ENCODE assay signal across 22 mouse cellular contexts in genomic region chr6:124907767-124908166, GRCm38 (mm10). TPM values are rescaled to one million over a fixed set of nuclear protein-coding genes. Genes with fewer than 3 reads are reported as not detected.
"Had no signal": no experiment of that assay in that cellular context is flagged by ENCODE, and none has a peak within 500 bp of the region (broad histone marks: within the 10 kb centered on the region; RNA-seq: fewer than 3 reads in every experiment).

No protein-coding gene starts in this region.

- H3K27me3 ChIP-seq: neural tube, embryonic 13.5 days had no signal

- H3K4me3 ChIP-seq: kidney, embryonic 15.5 days; limb, embryonic 12.5 days; limb, embryonic 15.5 days; midbrain, embryonic 12.5 days; midbrain, embryonic 15.5 days; myocyte; neural tube, embryonic 13.5 days had no signal

- H3K27ac ChIP-seq: kidney, embryonic 15.5 days; limb, embryonic 12.5 days; limb, embryonic 15.5 days; liver, embryonic 14.5 days; macrophage; midbrain, embryonic 12.5 days; midbrain, embryonic 15.5 days; neural tube, embryonic 13.5 days; stomach, postnatal 0 days had no signal

- H3K9me3 ChIP-seq: kidney, embryonic 15.5 days; limb, embryonic 12.5 days; limb, embryonic 15.5 days; midbrain, embryonic 12.5 days; midbrain, embryonic 15.5 days; neural tube, embryonic 13.5 days had no signal

- H3K4me2 ChIP-seq: kidney, embryonic 15.5 days; limb, embryonic 12.5 days; limb, embryonic 15.5 days; liver, embryonic 11.5 days; lung, embryonic 14.5 days; midbrain, embryonic 12.5 days; midbrain, embryonic 15.5 days; neural tube, embryonic 13.5 days had no signal

- H3K9ac ChIP-seq: kidney, embryonic 15.5 days; limb, embryonic 12.5 days; limb, embryonic 15.5 days; liver, embryonic 14.5 days; liver, postnatal 0 days; lung, embryonic 14.5 days; midbrain, embryonic 12.5 days; midbrain, embryonic 15.5 days; neural tube, embryonic 13.5 days had no signal

- ATAC-seq: liver, postnatal 0 days; lung, postnatal 0 days; midbrain, embryonic 15.5 days had no signal

- DNase-seq: kidney, adult 2 months; kidney, postnatal 36 days; left cerebral cortex, postnatal 4 days; liver, postnatal 0 days; lung, embryonic 14.5 days; retina, postnatal 1 day; right cerebral cortex, postnatal 25 days; thymus, adult 2 months; thymus, postnatal 25 days had no signal

RNA-seq across cellular contexts. Expression of gene Cd4, which starts 19.7 kb away (rescaled TPM):
- polyA plus RNA-seq: liver, embryonic 11.5 days; lung, embryonic 14.5 days; midbrain, embryonic 12.5 days; myocyte; neural tube, embryonic 13.5 days had no signal

RNA-seq across cellular contexts. Expression of gene Gpr162, which starts 44.0 kb away (rescaled TPM):
- total RNA-seq: neutrophil, adult 5-6 weeks had no signal
